Mouse (Mus musculus) lung, embryonic 14.5 days (tissue): ENCODE measurements around the gene Slc38a2. TPM values are rescaled to one million over a fixed set of nuclear protein-coding genes. Genes with fewer than 3 reads are reported as not detected.

Experiments used
- ATAC-seq: fragments of 200-750 bp; cut with Nextera tagmentation; 2 replicates; pipeline ENCODE4 v1.8.0; 2017; ENCODE audit warnings: mild to moderate bottlenecking, moderate TSS enrichment, moderate library complexity; ENCODE audit not compliant: insufficient read depth
- DNase-seq: peaks from one replicate; pipeline ENCODE4 v3.0.0-alpha.2; 2015
- H3K27ac ChIP-seq: fragments of 300-500 bp; sonication (generic); 2 replicates; pipeline ENCODE4 v1.5.1; 2014; ENCODE audit warnings: low read depth, mild to moderate bottlenecking, moderate library complexity
- H3K27me3 ChIP-seq: fragments of 300-500 bp; sonication (generic); 2 replicates; pipeline ENCODE4 v1.6.1; 2014; ENCODE audit warnings: low read length, control low read depth; ENCODE audit not compliant: insufficient read depth
- H3K36me3 ChIP-seq: fragments of 300-500 bp; sonication (generic); 2 replicates; pipeline ENCODE4 v1.6.1; 2014; ENCODE audit warnings: control low read depth; ENCODE audit not compliant: insufficient read depth
- H3K4me1 ChIP-seq: fragments of 300-500 bp; sonication (generic); 2 replicates; pipeline ENCODE4 v1.6.1; 2014; ENCODE audit warnings: antibody characterized with exemption, control low read depth; ENCODE audit not compliant: insufficient read depth
- H3K4me2 ChIP-seq: fragments of 300-500 bp; sonication (generic); 2 replicates; pipeline ENCODE4 v1.6.1; 2014; ENCODE audit warnings: mild to moderate bottlenecking
- H3K4me3 ChIP-seq: fragments of 300-500 bp; sonication (generic); 2 replicates; pipeline ENCODE4 v1.5.1; 2014; ENCODE audit warnings: low read depth, low read length
- H3K9ac ChIP-seq: fragments of 300-500 bp; sonication (generic); 2 replicates; pipeline ENCODE4 v1.6.1; 2014
- H3K9me3 ChIP-seq: fragments of 300-500 bp; sonication (generic); 2 replicates; pipeline ENCODE4 v1.6.1; 2016; ENCODE audit warnings: low read depth, low read length, control low read depth
- CTCF ChIP-seq: IDR thresholded peaks from 2 replicates; pipeline ENCODE4 v1.5.1; 2016; ENCODE audit warnings: antibody characterized with exemption, low read depth
- WGBS: fragments of 180-500 bp; shearing (Covaris S2); extraction: QIAGEN DNeasy Blood & Tissue Kit; methylation state at CpG from one replicate; pipeline ENCODE4 v1.1.7; 2014; 5-methylcytosine and 5-hydroxymethylcytosine counted together
- polyA plus RNA-seq: library from polyadenylated mRNA; unstranded; fragments of >200 nt; fragmentation: Nextera tagmentation; extraction: Ambion mirVana; gene quantifications from 2 replicates; pipeline ENCODE4 v1.2.1, GENCODE M21; 2014

The Slc38a2 gene
- polyA plus RNA-seq, 1 experiment from 2014 or later, result 182 TPM

- TF ChIP-seq CTCF, result no peak
- no peaks in the 10 kb centered on the region for H3K4me1 ChIP-seq
- WGBS, result 62% methylated on average over 3 of the region's 3 CpGs
- H3K36me3 ChIP-seq, result no peaks in the 10 kb centered on the region
- H3K9ac ChIP-seq, result no peak overlapping the region
- no peak overlapping the region for H3K4me2 ChIP-seq
- DNase-seq (no peak), ATAC-seq (no peak)
- H3K27me3 ChIP-seq, result no peaks in the 10 kb centered on the region
- no peak overlapping the region for H3K27ac ChIP-seq
- H3K9me3 ChIP-seq, result no peaks in the 10 kb centered on the region; the same call in 1 of the 2 replicates
- H3K4me3 ChIP-seq, result no peak overlapping the region
Observed at GRCm38 (mm10) chr15:96717181-96717580, 17.7 kb upstream of the Slc38a2 start.

GRCm38 (mm10) chr15:96716371-96716770, 16.8 kb upstream of the Slc38a2 start:
- TF ChIP-seq CTCF, result no peak
- H3K27me3 ChIP-seq, result no peaks in the 10 kb centered on the region
- 81% methylated on average over 4 of the region's 4 CpGs for WGBS
- no peaks in the 10 kb centered on the region; the same call in 1 of the 2 replicates for H3K9me3 ChIP-seq
- H3K9ac ChIP-seq, result no peak overlapping the region
- H3K36me3 ChIP-seq, result no peaks in the 10 kb centered on the region
- no peak for ATAC-seq
- no peak overlapping the region for H3K27ac ChIP-seq
- no peak for DNase-seq
- H3K4me2 ChIP-seq, result no peak overlapping the region
- H3K4me1 ChIP-seq, result no peaks in the 10 kb centered on the region
- no peak overlapping the region for H3K4me3 ChIP-seq

GRCm38 (mm10) chr15:96715692-96716080, 16.2 kb upstream of the Slc38a2 start:
- no peaks in the 10 kb centered on the region for H3K27me3 ChIP-seq
- no peak overlapping the region for H3K4me2 ChIP-seq
- ATAC-seq, result no peak
- WGBS, result 91% methylated on average over 7 of the region's 7 CpGs
- H3K27ac ChIP-seq, result no peak overlapping the region
- H3K36me3 ChIP-seq, result no peaks in the 10 kb centered on the region
- H3K4me3 ChIP-seq, result no peak overlapping the region
- no peak overlapping the region for H3K9ac ChIP-seq
- TF ChIP-seq CTCF, result no peak
- DNase-seq, result no peak
- H3K4me1 ChIP-seq, result peaks cover 2% of the 10 kb centered on the region; the same call in 1 of the 2 replicates
- no peaks in the 10 kb centered on the region for H3K9me3 ChIP-seq

- WGBS, result 85% methylated on average over 9 of the region's 9 CpGs
- Histone ChIP-seq H3K9ac (no peak overlapping the region), H3K27me3 (no peaks in the 10 kb centered on the region), H3K4me3 (no peak overlapping the region), H3K36me3 (no peaks in the 10 kb centered on the region), H3K9me3 (no peaks in the 10 kb centered on the region), H3K4me2 (no peak overlapping the region), H3K4me1 (peaks cover 7% of the 10 kb centered on the region; the same call in 1 of the 2 replicates), H3K27ac (no peak overlapping the region)
- ATAC-seq (no peak), DNase-seq (no peak)
- no peak for TF ChIP-seq CTCF
Observed at GRCm38 (mm10) chr15:96715079-96715691, 15.7 kb upstream of the Slc38a2 start.

GRCm38 (mm10) chr15:96714676-96715016, 15.1 kb upstream of the Slc38a2 start:
- H3K4me2 ChIP-seq, result no peak overlapping the region
- H3K36me3 ChIP-seq, result no peaks in the 10 kb centered on the region
- no peak for TF ChIP-seq CTCF
- no peak overlapping the region for H3K4me3 ChIP-seq
- no peaks in the 10 kb centered on the region for H3K27me3 ChIP-seq
- no peaks in the 10 kb centered on the region for H3K9me3 ChIP-seq
- DNase-seq (no peak), ATAC-seq (no peak)
- no peak overlapping the region for H3K9ac ChIP-seq
- WGBS, result 89% methylated on average over 3 of the region's 3 CpGs
- H3K4me1 ChIP-seq, result peaks cover 8% of the 10 kb centered on the region; the same call in 1 of the 2 replicates
- no peak overlapping the region for H3K27ac ChIP-seq

- 92% methylated on average over 5 of the region's 7 CpGs for WGBS
- ATAC-seq, result no peak
Observed at GRCm38 (mm10) chr15:96713758-96714675, 14.5 kb upstream of the Slc38a2 start.

GRCm38 (mm10) chr15:96712338-96712737, 12.8 kb upstream of the Slc38a2 start:
- Histone ChIP-seq H3K27me3 (no peaks in the 10 kb centered on the region), H3K9me3 (no peaks in the 10 kb centered on the region), H3K4me1 (peaks cover 14% of the 10 kb centered on the region), H3K4me3 (no peak overlapping the region), H3K27ac (no peak overlapping the region), H3K36me3 (no peaks in the 10 kb centered on the region), H3K4me2 (no peak overlapping the region), H3K9ac (no peak overlapping the region)
- no peak for DNase-seq
- WGBS, result 89% methylated on average over 5 of the region's 5 CpGs
- no peak for ATAC-seq
- no peak for TF ChIP-seq CTCF

More at GRCm38 (mm10) chr15:96713758-96714675, 14.5 kb upstream of the Slc38a2 start:
- H3K36me3 ChIP-seq, result no peaks in the 10 kb centered on the region
- H3K9me3 ChIP-seq, result no peaks in the 10 kb centered on the region
- TF ChIP-seq CTCF, result no peak
- H3K4me1 ChIP-seq, result peaks cover 12% of the 10 kb centered on the region
- no peak overlapping the region for H3K9ac ChIP-seq
- H3K4me3 ChIP-seq, result no peak overlapping the region
- no peak overlapping the region for H3K4me2 ChIP-seq
- H3K27ac ChIP-seq, result no peak overlapping the region
- DNase-seq, result no peak
- H3K27me3 ChIP-seq, result no peaks in the 10 kb centered on the region
